Mouse (Mus musculus) kidney, embryonic 14.5 days (tissue): Measurements from ENCODE around the gene Macrod2. TPM values are rescaled to one million over a fixed set of nuclear protein-coding genes. Genes with fewer than 3 reads are reported as not detected.

Experiments used
- ATAC-seq: fragments of 200-750 bp; cut with Nextera tagmentation; 2 replicates; pipeline ENCODE4 v1.8.0; 2017; ENCODE audit warnings: moderate number of reproducible peaks, mild to moderate bottlenecking, moderate TSS enrichment, moderate library complexity; ENCODE audit not compliant: low FRiP score, low TSS enrichment
- H3K27ac ChIP-seq: fragments of 300-500 bp; sonication (generic); 2 replicates; pipeline ENCODE4 v1.5.1; 2014; ENCODE audit warnings: low read depth, mild to moderate bottlenecking, low read length, moderate library complexity, mixed read lengths
- H3K27me3 ChIP-seq: fragments of 300-500 bp; sonication (generic); 2 replicates; pipeline ENCODE4 v1.6.1; 2014; ENCODE audit warnings: mild to moderate bottlenecking, low read length; ENCODE audit not compliant: control insufficient read depth, insufficient read depth
- H3K36me3 ChIP-seq: fragments of 300-500 bp; sonication (generic); 2 replicates; pipeline ENCODE4 v1.6.1; 2014; ENCODE audit warnings: low read length, mixed read lengths; ENCODE audit not compliant: control insufficient read depth, insufficient read depth
- H3K4me1 ChIP-seq: fragments of 300-500 bp; sonication (generic); 2 replicates; pipeline ENCODE4 v1.6.1; 2014; ENCODE audit warnings: low read length, mixed read lengths; ENCODE audit not compliant: control insufficient read depth, insufficient read depth
- H3K4me2 ChIP-seq: fragments of 300-500 bp; sonication (generic); replicated peaks from 2 replicates; pipeline ENCODE4 v1.6.1; 2014; ENCODE audit warnings: low read depth, mild to moderate bottlenecking, low read length
- H3K4me3 ChIP-seq: fragments of 300-500 bp; sonication (generic); 2 replicates; pipeline ENCODE4 v1.5.1; 2014; ENCODE audit warnings: mild to moderate bottlenecking, low read length
- H3K9ac ChIP-seq: fragments of 300-500 bp; sonication (generic); 2 replicates; pipeline ENCODE4 v1.6.1; 2014; ENCODE audit warnings: low read depth, mild to moderate bottlenecking, low read length, moderate library complexity
- H3K9me3 ChIP-seq: fragments of 300-500 bp; sonication (generic); 2 replicates; pipeline ENCODE4 v1.6.1; 2016; ENCODE audit warnings: low read length; ENCODE audit not compliant: control insufficient read depth
- WGBS: fragments of 180-500 bp; shearing (Covaris S2); extraction: QIAGEN DNeasy Blood & Tissue Kit; methylation state at CpG from one replicate; pipeline ENCODE4 v1.1.7; 2014; 5-methylcytosine and 5-hydroxymethylcytosine counted together
- polyA plus RNA-seq: library from polyadenylated mRNA; unstranded; fragments of >200 nt; fragmentation: Nextera tagmentation; extraction: Ambion mirVana; gene quantifications from 2 replicates; pipeline ENCODE4 v1.2.1, GENCODE M21; 2014

The Macrod2 gene
- polyA plus RNA-seq, 1 experiment from 2014 or later: 22.2 TPM

GRCm38 (mm10) chr2:141337708-141338107 lies 942.6 kb downstream of the Macrod2 start:
- Histone ChIP-seq H3K36me3 (no peaks in the 10 kb centered on the region), H3K27ac (no peak overlapping the region), H3K4me3 (no peak overlapping the region), H3K4me1 (no peaks in the 10 kb centered on the region), H3K9me3 (no peaks in the 10 kb centered on the region), H3K4me2 (no peak overlapping the region), H3K9ac (no peak overlapping the region), H3K27me3 (no peaks in the 10 kb centered on the region)
- WGBS: 76% methylated on average over 3 of the region's 3 CpGs
- ATAC-seq: no peak

DNA sequence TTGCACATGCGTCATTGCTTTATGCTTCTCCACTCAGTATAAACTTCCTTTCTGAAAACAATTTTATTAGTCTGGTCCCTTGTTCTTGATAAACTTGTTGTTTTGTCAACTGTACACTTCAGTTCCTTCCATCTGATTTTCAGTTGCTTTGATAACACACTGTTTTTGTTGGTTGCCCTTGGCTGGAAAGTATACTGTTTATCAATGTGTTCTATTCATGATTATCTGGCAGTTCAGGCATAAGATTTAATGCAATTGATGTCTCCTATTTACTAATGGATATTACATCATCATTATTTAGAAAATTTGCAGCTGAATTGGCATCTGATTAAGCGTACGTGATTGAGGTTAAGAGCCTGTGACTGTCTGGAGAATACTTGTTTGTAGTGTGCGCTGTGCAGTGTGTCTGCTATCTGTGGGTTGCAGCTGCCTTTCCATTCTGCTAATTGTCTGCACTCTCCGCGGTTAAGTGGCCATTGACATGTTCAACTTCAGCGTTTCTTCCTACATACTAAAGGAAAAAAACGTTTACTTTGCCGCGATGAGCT lies 949.0 kb downstream of the Macrod2 start:
- no peak overlapping the region for H3K27ac ChIP-seq
- 71% methylated on average over 10 of the region's 10 CpGs for WGBS
- H3K9ac ChIP-seq: no peak overlapping the region
- no peak overlapping the region for H3K4me3 ChIP-seq
- H3K27me3 ChIP-seq: no peaks in the 10 kb centered on the region
- H3K36me3 ChIP-seq: no peaks in the 10 kb centered on the region
- no peak for ATAC-seq
- H3K9me3 ChIP-seq: no peaks in the 10 kb centered on the region
- H3K4me1 ChIP-seq: no peaks in the 10 kb centered on the region
- H3K4me2 ChIP-seq: no peak overlapping the region

- Histone ChIP-seq H3K27me3 (no peaks in the 10 kb centered on the region), H3K9ac (no peak overlapping the region), H3K9me3 (no peaks in the 10 kb centered on the region), H3K27ac (no peak overlapping the region), H3K4me1 (no peaks in the 10 kb centered on the region), H3K36me3 (no peaks in the 10 kb centered on the region), H3K4me2 (no peak overlapping the region), H3K4me3 (no peak overlapping the region)
- 80% methylated on average over 2 of the region's 2 CpGs for WGBS
- no peak for ATAC-seq
These were observed 957.5 kb downstream of the Macrod2 start for GRCm38 (mm10) chr2:141352623-141353022.

DNA sequence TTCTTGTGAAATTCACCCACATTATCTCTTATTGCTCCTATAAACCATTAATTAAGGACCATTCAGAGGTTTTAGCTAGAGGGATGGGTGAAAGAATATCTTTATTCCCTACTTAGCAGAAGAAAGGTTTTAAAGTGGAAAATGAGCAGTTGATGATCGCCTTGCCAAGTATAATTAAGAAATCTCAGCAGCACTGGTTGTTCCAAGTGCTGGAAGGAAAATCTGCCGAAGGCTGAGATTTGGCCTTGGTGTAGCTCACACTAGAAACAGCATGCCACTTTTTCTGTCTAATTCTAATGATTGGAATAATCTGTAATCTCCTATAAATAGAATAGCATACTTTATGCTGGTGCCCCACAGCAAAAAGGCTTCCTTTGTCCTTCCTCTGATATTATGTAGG lies 993.5 kb downstream of the Macrod2 start:
- 89% methylated on average over 2 of the region's 2 CpGs for WGBS
- H3K9ac ChIP-seq: no peak overlapping the region

GRCm38 (mm10) chr2:141391229-141391628 lies 996.1 kb downstream of the Macrod2 start:
- H3K4me2 ChIP-seq: no peak overlapping the region
- no peaks in the 10 kb centered on the region for H3K4me1 ChIP-seq
- no peak overlapping the region for H3K27ac ChIP-seq
- H3K27me3 ChIP-seq: no peaks in the 10 kb centered on the region
- no peaks in the 10 kb centered on the region for H3K36me3 ChIP-seq
- H3K9ac ChIP-seq: no peak overlapping the region
- ATAC-seq: no peak
- H3K4me3 ChIP-seq: no peak overlapping the region
- 82% methylated on average over 4 of the region's 4 CpGs for whole genome bisulfite sequencing
- H3K9me3 ChIP-seq: no peaks in the 10 kb centered on the region

More for the DNA sequence above, 993.5 kb downstream of the Macrod2 start:
- H3K4me2 ChIP-seq: no peak overlapping the region
- ATAC-seq: no peak
- no peaks in the 10 kb centered on the region for H3K4me1 ChIP-seq
- no peaks in the 10 kb centered on the region for H3K9me3 ChIP-seq
- no peaks in the 10 kb centered on the region for H3K27me3 ChIP-seq
- H3K4me3 ChIP-seq: no peak overlapping the region
- H3K36me3 ChIP-seq: no peaks in the 10 kb centered on the region
- no peak overlapping the region for H3K27ac ChIP-seq

- no peak overlapping the region for H3K4me2 ChIP-seq
- H3K27ac ChIP-seq: no peak overlapping the region
- H3K36me3 ChIP-seq: no peaks in the 10 kb centered on the region
- H3K9me3 ChIP-seq: no peaks in the 10 kb centered on the region
- no peak overlapping the region for H3K9ac ChIP-seq
- no peaks in the 10 kb centered on the region for H3K27me3 ChIP-seq
- H3K4me3 ChIP-seq: no peak overlapping the region
- H3K4me1 ChIP-seq: no peaks in the 10 kb centered on the region
- ATAC-seq: peak; percentile 35; the same call in 1 of the 2 replicates
- WGBS: 55% methylated on average over 1 of the region's 1 CpGs
These were observed 999.7 kb downstream of the Macrod2 start for GRCm38 (mm10) chr2:141394806-141395205.

DNA sequence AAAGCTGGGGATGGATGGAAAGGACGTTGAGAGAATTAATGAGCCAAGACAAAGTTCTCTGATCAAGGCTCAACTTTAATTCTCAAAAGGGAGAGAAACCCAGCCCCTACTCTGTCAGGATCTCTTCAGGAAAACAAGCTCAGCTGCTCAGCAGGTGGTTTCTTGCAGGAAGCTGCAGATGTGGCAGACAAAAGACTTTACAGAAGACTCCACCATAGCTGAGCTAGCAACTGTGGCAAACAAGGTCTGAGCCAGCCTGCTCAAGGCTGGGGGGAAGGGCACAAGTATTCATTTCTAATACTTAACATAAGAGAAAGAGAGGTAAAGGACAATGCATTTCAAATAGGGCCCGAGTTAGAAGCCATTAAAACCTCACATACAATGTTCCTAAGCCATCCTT lies 1013.7 kb downstream of the Macrod2 start:
- H3K9me3 ChIP-seq: no peaks in the 10 kb centered on the region
- H3K9ac ChIP-seq: no peak overlapping the region
- no peak overlapping the region for H3K27ac ChIP-seq
- WGBS: 21% methylated on average over 2 of the region's 2 CpGs
- no peak overlapping the region for H3K4me2 ChIP-seq
- no peaks in the 10 kb centered on the region for H3K4me1 ChIP-seq
- H3K27me3 ChIP-seq: no peaks in the 10 kb centered on the region
- no peaks in the 10 kb centered on the region for H3K36me3 ChIP-seq
- no peak for ATAC-seq
- no peak overlapping the region for H3K4me3 ChIP-seq

GRCm38 (mm10) chr2:141416436-141416835 lies 1021.3 kb downstream of the Macrod2 start:
- H3K36me3 ChIP-seq: no peaks in the 10 kb centered on the region
- H3K27me3 ChIP-seq: no peaks in the 10 kb centered on the region
- H3K9ac ChIP-seq: no peak overlapping the region
- H3K27ac ChIP-seq: no peak overlapping the region
- no peak overlapping the region for H3K4me2 ChIP-seq
- no peaks in the 10 kb centered on the region for H3K4me1 ChIP-seq
- ATAC-seq: no peak
- H3K4me3 ChIP-seq: no peak overlapping the region
- H3K9me3 ChIP-seq: no peaks in the 10 kb centered on the region

DNA sequence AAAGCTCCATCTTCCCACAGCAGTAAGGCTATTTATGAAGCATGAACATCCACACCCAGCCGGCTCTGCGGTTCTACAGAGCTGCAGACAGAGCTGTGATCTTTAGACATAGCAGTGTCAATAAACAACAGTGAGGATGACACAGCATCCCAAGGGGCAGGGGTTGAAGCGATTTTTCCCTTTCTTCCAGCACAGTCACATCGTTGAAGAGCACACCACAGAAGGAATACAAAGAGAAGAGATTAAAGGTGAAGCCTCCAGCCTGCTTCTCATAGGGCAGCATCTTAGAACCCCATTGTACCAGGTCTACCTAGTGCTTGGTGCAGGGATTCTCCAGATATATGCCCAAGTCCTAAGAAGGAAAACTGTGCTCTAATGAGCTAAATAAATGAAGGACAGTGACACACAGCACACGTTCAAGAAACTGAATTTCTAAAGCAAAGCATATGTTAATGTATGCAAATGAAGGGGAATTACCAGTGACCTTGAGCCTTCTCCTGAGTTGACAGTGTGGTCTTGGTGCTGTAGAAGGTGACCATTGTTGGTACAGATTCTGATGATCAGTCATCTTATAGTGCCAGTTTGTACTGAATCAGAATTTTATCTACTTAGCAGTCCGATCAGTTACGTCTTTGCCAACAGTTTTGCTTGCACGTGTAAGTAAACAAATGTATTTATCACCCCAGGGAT lies 1021.9 kb downstream of the Macrod2 start:
- no peak for ATAC-seq
- H3K9ac ChIP-seq: no peak overlapping the region
- H3K4me3 ChIP-seq: no peak overlapping the region
- 52% methylated on average over 8 of the region's 8 CpGs for WGBS
- no peaks in the 10 kb centered on the region for H3K27me3 ChIP-seq
- H3K4me1 ChIP-seq: no peaks in the 10 kb centered on the region
- no peak overlapping the region for H3K4me2 ChIP-seq
- H3K9me3 ChIP-seq: no peaks in the 10 kb centered on the region
- H3K36me3 ChIP-seq: no peaks in the 10 kb centered on the region
- H3K27ac ChIP-seq: no peak overlapping the region
